Mouse (Mus musculus) stomach, embryonic 14.5 days (tissue): ENCODE results near the gene Rnf34. TPM values are rescaled to one million over a fixed set of nuclear protein-coding genes. Genes with fewer than 3 reads are reported as not detected.

Experiments used
- ATAC-seq: fragments of 200-750 bp; cut with Nextera tagmentation; 2 replicates; pipeline ENCODE4 v1.8.0; 2017; ENCODE audit warnings: low read depth, moderate TSS enrichment; ENCODE audit not compliant: insufficient number of reproducible peaks, insufficient read depth, low FRiP score
- H3K27ac ChIP-seq: fragments of 300-500 bp; sonication (generic); 2 replicates; pipeline ENCODE4 v1.5.1; 2014; ENCODE audit warnings: mild to moderate bottlenecking, low read length, moderate library complexity, mixed read lengths
- H3K27me3 ChIP-seq: fragments of 300-500 bp; sonication (generic); 2 replicates; pipeline ENCODE4 v1.6.1; 2014; ENCODE audit warnings: low read length, control low read depth, mixed read lengths; ENCODE audit not compliant: control insufficient read depth, insufficient read depth
- H3K36me3 ChIP-seq: fragments of 300-500 bp; sonication (generic); 2 replicates; pipeline ENCODE4 v1.6.1; 2014; ENCODE audit warnings: mild to moderate bottlenecking, control low read depth, low read length, moderate library complexity, mixed read lengths; ENCODE audit not compliant: control insufficient read depth, insufficient read depth
- H3K4me1 ChIP-seq: fragments of 300-500 bp; sonication (generic); 2 replicates; pipeline ENCODE4 v1.6.1; 2014; ENCODE audit warnings: low read length, control low read depth, mixed read lengths; ENCODE audit not compliant: control insufficient read depth, insufficient read depth
- H3K4me2 ChIP-seq: fragments of 300-500 bp; sonication (generic); replicated peaks from 2 replicates; pipeline ENCODE4 v1.6.1; 2014; ENCODE audit warnings: low read depth, low read length, control low read depth
- H3K4me3 ChIP-seq: fragments of 300-500 bp; sonication (generic); 2 replicates; pipeline ENCODE4 v1.5.1; 2014; ENCODE audit warnings: low read depth, low read length, control low read depth
- H3K9ac ChIP-seq: fragments of 300-500 bp; sonication (generic); replicated peaks from 2 replicates; pipeline ENCODE4 v1.6.1; 2014; ENCODE audit warnings: low read depth, mild to moderate bottlenecking, control low read depth, low read length, moderate library complexity, mixed read lengths
- H3K9me3 ChIP-seq: fragments of 300-500 bp; sonication (generic); 2 replicates; pipeline ENCODE4 v1.6.1; 2016; ENCODE audit warnings: low read depth, low read length, control low read depth; ENCODE audit not compliant: control insufficient read depth
- WGBS: fragments of 180-500 bp; shearing (Covaris S2); extraction: QIAGEN DNeasy Blood & Tissue Kit; methylation state at CpG from one replicate; pipeline ENCODE4 v1.1.7; 2014; 5-methylcytosine and 5-hydroxymethylcytosine counted together
- polyA plus RNA-seq: library from polyadenylated mRNA; unstranded; fragments of >200 nt; fragmentation: Nextera tagmentation; extraction: Ambion mirVana; gene quantifications from 2 replicates; pipeline ENCODE4 v1.2.1, GENCODE M21; 2014

The Rnf34 gene
- 35.8 and 44.6 TPM in 2 replicates for polyA plus RNA-seq

- no peaks in the 10 kb centered on the region for H3K27me3 ChIP-seq
- H3K36me3 ChIP-seq = no peaks in the 10 kb centered on the region
- ATAC-seq = peak; percentile 100
- H3K4me3 ChIP-seq = peak within 1 kb of the TSS; percentile 88
- no peaks in the 10 kb centered on the region for H3K9me3 ChIP-seq
- H3K4me1 ChIP-seq = peaks cover 12% of the 10 kb centered on the region
- peak within 1 kb of the TSS; percentile 95 for H3K9ac ChIP-seq
- H3K27ac ChIP-seq = peak within 1 kb of the TSS; percentile 90
- WGBS = 2% methylated on average over 61 of the region's 61 CpGs
- H3K4me2 ChIP-seq = peak within 1 kb of the TSS; percentile 92
These were observed at the start of gene Rnf34 for GRCm38 (mm10) chr5:122849521-122850318. Gene Rnf34, plus strand, starts transcription at chr5:122850048.

- H3K36me3 ChIP-seq = peaks cover 84% of the 10 kb centered on the region
- H3K27me3 ChIP-seq = no peaks in the 10 kb centered on the region
- no peak overlapping the region for H3K4me3 ChIP-seq
- no peak overlapping the region for H3K27ac ChIP-seq
- no peak for ATAC-seq
- 78% methylated on average over 13 of the region's 13 CpGs for WGBS
- H3K9me3 ChIP-seq = no peaks in the 10 kb centered on the region
- no peak overlapping the region for H3K4me2 ChIP-seq
- peaks cover 6% of the 10 kb centered on the region for H3K4me1 ChIP-seq
- no peak overlapping the region for H3K9ac ChIP-seq
These were observed 49.4 kb upstream of the Rnf34 start for GRCm38 (mm10) chr5:122800345-122801010.

GRCm38 (mm10) chr5:122801684-122802083 is 48.2 kb upstream of the Rnf34 start:
- H3K27ac ChIP-seq = no peak overlapping the region
- no peak overlapping the region for H3K4me3 ChIP-seq
- H3K4me2 ChIP-seq = no peak overlapping the region
- 93% methylated on average over 8 of the region's 8 CpGs for WGBS
- H3K9ac ChIP-seq = no peak overlapping the region
- H3K27me3 ChIP-seq = no peaks in the 10 kb centered on the region
- no peaks in the 10 kb centered on the region for H3K9me3 ChIP-seq
- ATAC-seq = no peak
- peaks cover 6% of the 10 kb centered on the region for H3K4me1 ChIP-seq
- H3K36me3 ChIP-seq = peaks cover 88% of the 10 kb centered on the region

GRCm38 (mm10) chr5:122802706-122803105 is 47.1 kb upstream of the Rnf34 start:
- Histone ChIP-seq H3K4me1 (peaks cover 6% of the 10 kb centered on the region), H3K9ac (no peak overlapping the region), H3K36me3 (peaks cover 92% of the 10 kb centered on the region), H3K4me2 (no peak overlapping the region), H3K4me3 (no peak overlapping the region), H3K27ac (no peak overlapping the region), H3K27me3 (no peaks in the 10 kb centered on the region), H3K9me3 (no peaks in the 10 kb centered on the region)
- 64% methylated on average over 9 of the region's 9 CpGs for WGBS
- no peak for ATAC-seq

GRCm38 (mm10) chr5:122805503-122805902 is 44.3 kb upstream of the Rnf34 start:
- Histone ChIP-seq H3K9ac (no peak overlapping the region), H3K4me1 (no peaks in the 10 kb centered on the region), H3K27ac (no peak overlapping the region), H3K9me3 (no peaks in the 10 kb centered on the region), H3K4me2 (no peak overlapping the region), H3K36me3 (peaks cover 75% of the 10 kb centered on the region), H3K4me3 (no peak overlapping the region), H3K27me3 (no peaks in the 10 kb centered on the region)
- WGBS = 64% methylated on average over 3 of the region's 3 CpGs
- ATAC-seq = no peak

- no peak overlapping the region for H3K27ac ChIP-seq
- no peak for ATAC-seq
- no peak overlapping the region for H3K4me2 ChIP-seq
- H3K4me3 ChIP-seq = no peak overlapping the region
- no peak overlapping the region for H3K9ac ChIP-seq
- H3K9me3 ChIP-seq = no peaks in the 10 kb centered on the region
- no peaks in the 10 kb centered on the region for H3K4me1 ChIP-seq
- H3K27me3 ChIP-seq = no peaks in the 10 kb centered on the region
- H3K36me3 ChIP-seq = peaks cover 67% of the 10 kb centered on the region
- 94% methylated on average over 9 of the region's 9 CpGs for WGBS
These were observed 38.3 kb upstream of the Rnf34 start for GRCm38 (mm10) chr5:122811364-122812079.

GRCm38 (mm10) chr5:122812699-122813098 is 37.1 kb upstream of the Rnf34 start:
- no peak overlapping the region for H3K9ac ChIP-seq

GRCm38 (mm10) chr5:122820777-122821523 is 28.9 kb upstream of the Rnf34 start, which contains the start of gene Anapc5:
Gene Anapc5, minus strand, starts transcription at chr5:122821339.
- peak within 1 kb of the TSS; percentile 58 for H3K4me2 ChIP-seq
- ATAC-seq = peak; percentile 100
- H3K27me3 ChIP-seq = no peaks in the 10 kb centered on the region
- peak within 1 kb of the TSS; percentile 60 for H3K4me3 ChIP-seq
- H3K36me3 ChIP-seq = peaks cover 31% of the 10 kb centered on the region
- H3K4me1 ChIP-seq = peaks cover 9% of the 10 kb centered on the region; the same call in 1 of the 2 replicates
- 0% methylated on average over 55 of the region's 55 CpGs for WGBS
- peak within 1 kb of the TSS; percentile 69 for H3K9ac ChIP-seq
- no peaks in the 10 kb centered on the region for H3K9me3 ChIP-seq
- H3K27ac ChIP-seq = peak within 1 kb of the TSS; percentile 96

More at GRCm38 (mm10) chr5:122812699-122813098, 37.1 kb upstream of the Rnf34 start:
- H3K27me3 ChIP-seq = no peaks in the 10 kb centered on the region
- no peaks in the 10 kb centered on the region for H3K4me1 ChIP-seq
- WGBS = 88% methylated on average over 3 of the region's 3 CpGs
- ATAC-seq = no peak
- H3K27ac ChIP-seq = no peak overlapping the region
- peaks cover 67% of the 10 kb centered on the region for H3K36me3 ChIP-seq
- H3K9me3 ChIP-seq = no peaks in the 10 kb centered on the region
- H3K4me2 ChIP-seq = no peak overlapping the region
- no peak overlapping the region for H3K4me3 ChIP-seq
